9 mouse cellular contexts compared by ENCODE assay signal in the genomic region with DNA sequence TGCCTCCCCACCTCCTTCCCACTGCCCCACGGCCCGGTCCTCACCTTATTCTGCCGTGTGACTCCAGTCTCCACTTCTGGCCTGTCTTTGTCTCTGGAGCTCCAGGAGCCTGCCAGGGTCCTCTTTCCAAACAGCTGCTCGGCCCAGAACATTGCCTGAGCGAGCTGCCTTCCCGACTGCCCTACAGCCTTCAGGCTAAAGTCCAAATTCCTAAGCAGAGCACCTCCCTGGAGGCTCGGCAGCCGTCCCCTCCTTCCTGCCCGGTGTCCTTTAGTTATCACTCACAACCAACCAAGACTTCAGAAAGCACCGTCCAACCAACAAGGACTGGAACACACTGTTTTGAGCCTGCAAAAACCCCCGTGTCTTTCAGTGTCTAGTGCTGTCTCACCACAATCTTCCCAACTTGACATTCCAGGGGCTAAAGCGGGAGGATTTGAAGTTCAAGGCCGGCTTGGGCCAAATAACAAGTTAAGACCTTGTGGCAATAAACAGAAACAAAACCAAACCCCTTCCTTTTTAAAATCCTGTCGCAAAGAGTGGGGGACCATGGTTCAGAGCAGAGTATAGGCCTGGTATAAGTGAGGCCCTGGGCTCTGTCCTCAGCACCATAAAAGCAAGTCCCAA. TPM values are rescaled to one million over a fixed set of nuclear protein-coding genes. Genes with fewer than 3 reads are reported as not detected.
DNase-seq lines count a peak whose midpoint lies in the region; ATAC-seq and TF ChIP-seq lines count a peak whose summit lies in the region.
"Had no signal": no experiment of that assay in that cellular context is flagged by ENCODE, and none has a peak within 500 bp of the region (broad histone marks: within the 10 kb centered on the region; RNA-seq: fewer than 3 reads in every experiment).

Gene Kifc3, minus strand, starts transcription at position 164 of the 627 bp plus-strand sequence.

- no peak within 1 kb of the TSS for H3K27ac ChIP-seq in liver, adult 2 months (replicated peaks; ENCODE audit: insufficient read depth, low read depth, low read length)
- no peak within 1 kb of the TSS for H3K27ac ChIP-seq in liver, embryonic 12.5 days
- no peak within 1 kb of the TSS for H3K27ac ChIP-seq in bone marrow macrophage, adult 2 months (ENCODE audit: insufficient read depth, low read depth, low read length)
- peak within 1 kb of the TSS; percentile 74 for H3K27ac ChIP-seq in small intestine, adult 2 months (ENCODE audit: insufficient read depth, low read depth, low read length)
- H3K27ac ChIP-seq: liver, embryonic 14.5 days had no signal

- TF ChIP-seq CTCF in liver, adult 2 months (IDR thresholded peaks at IDR 0.05; ENCODE audit: low read depth, low read length) = no peak
- no peak for TF ChIP-seq CTCF in bone marrow macrophage, adult 2 months (IDR thresholded peaks at IDR 0.05; ENCODE audit: low read depth, low read length)
- no peak for TF ChIP-seq CTCF in small intestine, adult 2 months (IDR thresholded peaks at IDR 0.05; ENCODE audit: extremely low read depth, insufficient read length, insufficient replicate concordance, low read depth, low read length)

- H3K9me3 ChIP-seq in liver, embryonic 12.5 days (replicated peaks) = no peaks in the 10 kb centered on the region

- peaks cover 3% of the 10 kb centered on the region; the same call in 1 of the 2 replicates for H3K4me1 ChIP-seq in liver, adult 2 months (ENCODE audit: control insufficient read depth, insufficient read depth, low read length)
- no peaks in the 10 kb centered on the region for H3K4me1 ChIP-seq in liver, embryonic 12.5 days
- H3K4me1 ChIP-seq in bone marrow macrophage, adult 2 months (ENCODE audit: control insufficient read depth, insufficient read depth, low read length) = no peaks in the 10 kb centered on the region
- peaks cover 4% of the 10 kb centered on the region for H3K4me1 ChIP-seq in small intestine, adult 2 months (ENCODE audit: control insufficient read depth, insufficient read depth, insufficient read length, low read length)

- intact Hi-C loops in heart, postnatal 14 days (cut with DNase I) = loop anchor here (5.0 kb wide), 3 partner anchors 45 to 260 kb away; no protein-coding TSS in a partner anchor

- WGBS in liver, adult 2 months = 65% methylated on average over 14 of the region's 14 CpGs
- WGBS in liver, embryonic 12.5 days (ENCODE audit: insufficient replicate concordance) = 61% methylated on average over 14 of the region's 14 CpGs
- WGBS in small intestine, adult 2 months = 33% methylated on average over 14 of the region's 14 CpGs

- no peaks in the 10 kb centered on the region for H3K79me2 ChIP-seq in liver, adult 2 months (ENCODE audit: control insufficient read depth, insufficient read depth, low read length)

- no peak for TF ChIP-seq POLR2A in liver, adult 2 months (IDR thresholded peaks at IDR 0.05; ENCODE audit: extremely low read depth, insufficient read depth, low read length)
- TF ChIP-seq POLR2A in bone marrow macrophage, adult 2 months (IDR thresholded peaks at IDR 0.05; ENCODE audit: borderline replicate concordance, low read depth, low read length) = no peak
- TF ChIP-seq POLR2A in small intestine, adult 2 months (IDR thresholded peaks at IDR 0.05; ENCODE audit: low read depth, low read length) = peak; percentile 59; the same call in 1 of the 2 replicates

- H3K36me3 ChIP-seq in liver, adult 2 months (ENCODE audit: control insufficient read depth, insufficient read depth, low read length) = no peaks in the 10 kb centered on the region
- H3K36me3 ChIP-seq in liver, embryonic 12.5 days = no peaks in the 10 kb centered on the region
- H3K36me3 ChIP-seq in small intestine, adult 2 months (ENCODE audit: control insufficient read depth, insufficient read depth, low read length) = no peaks in the 10 kb centered on the region

- ATAC-seq in liver, embryonic 12.5 days = no peak

- no peaks in the 10 kb centered on the region for H3K27me3 ChIP-seq in liver, adult 2 months (ENCODE audit: control insufficient read depth, insufficient read depth, low read length)
- no peaks in the 10 kb centered on the region for H3K27me3 ChIP-seq in liver, embryonic 12.5 days (replicated peaks)
- no peaks in the 10 kb centered on the region for H3K27me3 ChIP-seq in small intestine, adult 2 months (ENCODE audit: control insufficient read depth, insufficient read depth, low read length)

- no peak within 1 kb of the TSS for H3K4me3 ChIP-seq in liver, adult 2 months (ENCODE audit: insufficient read depth, low read depth, low read length)
- no peak within 1 kb of the TSS for H3K4me3 ChIP-seq in liver, embryonic 12.5 days
- H3K4me3 ChIP-seq in bone marrow macrophage, adult 2 months (ENCODE audit: insufficient read depth, low read length) = no peak within 1 kb of the TSS
- H3K4me3 ChIP-seq in small intestine, adult 2 months (ENCODE audit: low read depth, low read length) = peak within 1 kb of the TSS; percentile 77

- peak; percentile 37 for DNase-seq in liver, adult 2 months (ENCODE audit: extremely low read depth, low read depth, low spot score)
- peak; percentile 18 to 29 for DNase-seq in heart, postnatal 14 days
- DNase-seq in layer of hippocampus, postnatal 14 days (ENCODE audit: low spot score in 2 of 2) = no peak
- DNase-seq in right cerebral cortex, postnatal 10 days (ENCODE audit: low spot score in 2 of 2) = no peak
- no peak for DNase-seq in thymus, postnatal 0 days (ENCODE audit: low spot score)

- H3K9ac ChIP-seq in liver, adult 2 months (ENCODE audit: low read depth, low read length) = no peak within 1 kb of the TSS
- no peak within 1 kb of the TSS for H3K9ac ChIP-seq in liver, embryonic 12.5 days
- H3K9ac ChIP-seq: liver, embryonic 14.5 days had no signal

- H3K4me2 ChIP-seq in liver, embryonic 12.5 days = no peak within 1 kb of the TSS

RNA-seq across cellular contexts. Expression of gene Kifc3, which starts in this region (rescaled TPM):
- 6.8 and 9.3 TPM in 2 replicates for total RNA-seq in liver, adult 2 months (2014; rRNA removed)
- polyA plus RNA-seq in liver, adult 2 months (2012; rRNA removed) = 17.3 and 28.3 TPM in 2 replicates
- 6.2 and 8.8 TPM in 2 replicates for polyA plus RNA-seq in liver, embryonic 12.5 days (2016; fragmentation: Nextera tagmentation; extraction: Ambion mirVana)
- polyA plus RNA-seq in bone marrow macrophage, adult 2 months (2012; ENCODE audit: insufficient read depth, insufficient read length, missing spikeins) = 14.8 and 15.9 TPM in 2 replicates
- total RNA-seq in heart, postnatal 14 days (2021) = 10 to 100 TPM; 58.1 to 62.8 TPM
- total RNA-seq in layer of hippocampus, postnatal 14 days (2021) = 10 to 100 TPM; 59.0 to 60.2 TPM
- polyA plus RNA-seq in small intestine, adult 2 months (2012; rRNA removed) = 35.0 and 64.7 TPM in 2 replicates
- polyA plus RNA-seq in thymus, postnatal 0 days (2015; fragmentation: Nextera tagmentation; extraction: Ambion mirVana) = 8.6 and 8.7 TPM in 2 replicates

Comparison
In these comparisons a context has a peak if more than half of its experiments do, and no peak if none do; other contexts are left out.
1. DNase-seq: peak in liver, adult 2 months (single experiment) and heart, postnatal 14 days (2 of 2); none in layer of hippocampus, postnatal 14 days (0 of 2), right cerebral cortex, postnatal 10 days (0 of 2) and thymus, postnatal 0 days (single experiment).